Mouse (Mus musculus) midbrain, embryonic 15.5 days (tissue): ENCODE results near the gene Mrgpra4. TPM values are rescaled to one million over a fixed set of nuclear protein-coding genes. Genes with fewer than 3 reads are reported as not detected.

Source experiments
- ATAC-seq: fragments of 200-750 bp; cut with Nextera tagmentation; replicated peaks from 2 replicates; pipeline ENCODE4 v1.8.0; 2017; ENCODE audit warnings: moderate TSS enrichment
- H3K27ac ChIP-seq: fragments of 300-500 bp; sonication (generic); 2 replicates; pipeline ENCODE4 v1.5.1; 2015; ENCODE audit warnings: mild to moderate bottlenecking, inconsistent platforms
- H3K27me3 ChIP-seq: fragments of 300-500 bp; sonication (generic); replicated peaks from 2 replicates; pipeline ENCODE4 v1.6.1; 2015; ENCODE audit warnings: inconsistent platforms
- H3K36me3 ChIP-seq: fragments of 300-500 bp; sonication (generic); replicated peaks from 2 replicates; pipeline ENCODE4 v1.6.1; 2015; ENCODE audit warnings: inconsistent platforms
- H3K4me1 ChIP-seq: fragments of 300-500 bp; sonication (generic); 2 replicates; pipeline ENCODE4 v1.6.1; 2015; ENCODE audit warnings: inconsistent platforms
- H3K4me2 ChIP-seq: fragments of 300-500 bp; sonication (generic); 2 replicates; pipeline ENCODE4 v1.6.1; 2015; ENCODE audit warnings: inconsistent platforms, mild to moderate bottlenecking, moderate library complexity
- H3K4me3 ChIP-seq: fragments of 300-500 bp; sonication (generic); 2 replicates; pipeline ENCODE4 v1.5.1; 2015; ENCODE audit warnings: mild to moderate bottlenecking, inconsistent platforms
- H3K9ac ChIP-seq: fragments of 300-500 bp; sonication (generic); 2 replicates; pipeline ENCODE4 v1.6.1; 2015; ENCODE audit warnings: mild to moderate bottlenecking, inconsistent platforms
- H3K9me3 ChIP-seq: fragments of 300-500 bp; sonication (generic); 2 replicates; pipeline ENCODE4 v1.6.1; 2016; ENCODE audit warnings: inconsistent platforms
- WGBS: fragments of 180-500 bp; shearing (Covaris S2); methylation state at CpG from one replicate; pipeline ENCODE4 v1.1.7; 2015; ENCODE audit warnings: mixed read lengths; 5-methylcytosine and 5-hydroxymethylcytosine counted together
- polyA plus RNA-seq: library from polyadenylated mRNA; unstranded; fragments of >200 nt; fragmentation: Nextera tagmentation; extraction: Ambion mirVana; gene quantifications from 2 replicates; pipeline ENCODE4 v1.2.1, GENCODE M21; 2015

The Mrgpra4 gene
- not detected in 2 replicates for polyA plus RNA-seq

- Histone ChIP-seq H3K9ac (no peak within 1 kb of the TSS), H3K27ac (no peak within 1 kb of the TSS), H3K9me3 (no peaks in the 10 kb centered on the region), H3K4me3 (no peak within 1 kb of the TSS), H3K4me1 (no peaks in the 10 kb centered on the region), H3K4me2 (no peak within 1 kb of the TSS), H3K36me3 (no peaks in the 10 kb centered on the region), H3K27me3 (no peaks in the 10 kb centered on the region)
- ATAC-seq = no peak
- 76% methylated on average over 1 of the region's 1 CpGs for WGBS
Observed at GRCm38 (mm10) chr7:47981995-47982394, at the start of gene Mrgpra4. TSS of gene Mrgpra4 (minus strand) at chr7:47982095.

GRCm38 (mm10) chr7:48027497-48027896, 45.6 kb upstream of the Mrgpra4 start, which contains the start of gene Mrgprx1:
TSS of gene Mrgprx1 (minus strand) at chr7:48027597.
- Histone ChIP-seq H3K9me3 (no peaks in the 10 kb centered on the region), H3K4me2 (no peak within 1 kb of the TSS), H3K9ac (no peak within 1 kb of the TSS), H3K27ac (no peak within 1 kb of the TSS), H3K4me1 (no peaks in the 10 kb centered on the region), H3K27me3 (no peaks in the 10 kb centered on the region), H3K36me3 (no peaks in the 10 kb centered on the region), H3K4me3 (no peak within 1 kb of the TSS)
- ATAC-seq = no peak
- 82% methylated on average over 3 of the region's 3 CpGs for WGBS

- no peak for ATAC-seq
- WGBS = 49% methylated on average over 2 of the region's 2 CpGs
Observed at GRCm38 (mm10) chr7:48017874-48018273, 36.0 kb upstream of the Mrgpra4 start.

GRCm38 (mm10) chr7:47995689-47996088, 13.8 kb upstream of the Mrgpra4 start:
- WGBS = 82% methylated on average over 3 of the region's 3 CpGs
- H3K9me3 ChIP-seq = no peaks in the 10 kb centered on the region
- no peak overlapping the region for H3K27ac ChIP-seq
- H3K36me3 ChIP-seq = no peaks in the 10 kb centered on the region
- H3K4me2 ChIP-seq = no peak overlapping the region
- no peak overlapping the region for H3K9ac ChIP-seq
- no peaks in the 10 kb centered on the region for H3K4me1 ChIP-seq
- ATAC-seq = no peak
- no peak overlapping the region for H3K4me3 ChIP-seq
- no peaks in the 10 kb centered on the region for H3K27me3 ChIP-seq

More at GRCm38 (mm10) chr7:48017874-48018273, 36.0 kb upstream of the Mrgpra4 start:
- no peak overlapping the region for H3K9ac ChIP-seq
- no peak overlapping the region for H3K27ac ChIP-seq
- no peak overlapping the region for H3K4me3 ChIP-seq
- H3K9me3 ChIP-seq = no peaks in the 10 kb centered on the region
- H3K4me2 ChIP-seq = no peak overlapping the region
- no peaks in the 10 kb centered on the region for H3K4me1 ChIP-seq
- H3K36me3 ChIP-seq = no peaks in the 10 kb centered on the region
- H3K27me3 ChIP-seq = no peaks in the 10 kb centered on the region

GRCm38 (mm10) chr7:47986752-47987151, 4.9 kb upstream of the Mrgpra4 start:
- H3K9me3 ChIP-seq = no peaks in the 10 kb centered on the region
- WGBS = 46% methylated on average over 1 of the region's 1 CpGs
- H3K9ac ChIP-seq = no peak overlapping the region

More at GRCm38 (mm10) chr7:47986752-47987151, 4.9 kb upstream of the Mrgpra4 start:
- no peak for ATAC-seq
- Histone ChIP-seq H3K27ac (no peak overlapping the region), H3K4me1 (no peaks in the 10 kb centered on the region), H3K36me3 (no peaks in the 10 kb centered on the region), H3K27me3 (no peaks in the 10 kb centered on the region), H3K4me3 (no peak overlapping the region), H3K4me2 (no peak overlapping the region)

Other genes with a start within 250 kb of the Mrgpra4 start
- gene Mrgprx1, start 45.5 kb upstream of the Mrgpra4 start, polyA plus RNA-seq = not detected in 2 replicates
- gene Mrgprb5, start 186.9 kb upstream of the Mrgpra4 start, polyA plus RNA-seq = not detected in 2 replicates
- not detected in 2 replicates for gene Mrgprb4, start 217.2 kb upstream of the Mrgpra4 start, polyA plus RNA-seq